In genomic region chr2:64522233-64522632, GRCm38 (mm10) we compare ENCODE assay signal across 27 mouse cellular contexts.
DNase-seq lines count a peak whose midpoint lies in the region; ATAC-seq and TF ChIP-seq lines count a peak whose summit lies in the region.
"Had no signal": no experiment of that assay in that cellular context is flagged by ENCODE, and none has a peak within 500 bp of the region (broad histone marks: within the 10 kb centered on the region; RNA-seq: fewer than 3 reads in every experiment).

No protein-coding gene starts in this region.

- no peak overlapping the region for H3K9ac ChIP-seq in hindbrain, embryonic 15.5 days
- H3K9ac ChIP-seq: heart, embryonic 13.5 days; limb, embryonic 12.5 days; liver, postnatal 0 days; neural tube, embryonic 12.5 days had no signal

- TF ChIP-seq POLR2A in brain, embryonic 14.5 days (IDR thresholded peaks at IDR 0.05; ENCODE audit: borderline replicate concordance, extremely low read depth, insufficient read depth, insufficient read length, poor library complexity, severe bottlenecking): no peak

- no peaks in the 10 kb centered on the region for H3K36me3 ChIP-seq in hindbrain, embryonic 15.5 days
- H3K36me3 ChIP-seq: embryonic facial prominence, embryonic 10.5 days; heart, embryonic 13.5 days; limb, embryonic 12.5 days; neural tube, embryonic 12.5 days had no signal

- no peaks in the 10 kb centered on the region for H3K9me3 ChIP-seq in hindbrain, embryonic 15.5 days
- H3K9me3 ChIP-seq: embryonic facial prominence, embryonic 10.5 days; heart, embryonic 13.5 days; limb, embryonic 12.5 days; neural tube, embryonic 12.5 days had no signal

- TF ChIP-seq CTCF in brain, embryonic 14.5 days (IDR thresholded peaks at IDR 0.05; ENCODE audit: borderline replicate concordance, extremely low read depth, insufficient read depth, insufficient read length): no peak

- no peak overlapping the region for H3K4me3 ChIP-seq in hindbrain, embryonic 15.5 days
- H3K4me3 ChIP-seq: embryonic facial prominence, embryonic 10.5 days; heart, embryonic 13.5 days; limb, embryonic 12.5 days; neural tube, embryonic 12.5 days had no signal

- 0 out of 2 replicates have a peak, but pooled peaks cover 7% of the 10 kb centered on the region for H3K4me1 ChIP-seq in hindbrain, embryonic 15.5 days (replicated peaks)
- H3K4me1 ChIP-seq: embryonic facial prominence, embryonic 10.5 days; heart, embryonic 13.5 days; limb, embryonic 12.5 days had no signal

- 36% methylated on average over 3 of the region's 3 CpGs for WGBS in hindbrain, embryonic 15.5 days

- intact Hi-C loops in left cerebral cortex, postnatal 4 days (cut with DNase I): loop anchor here (10.0 kb wide), 1 partner anchor 817 kb away; no protein-coding TSS in a partner anchor

- H3K27me3 ChIP-seq in hindbrain, embryonic 15.5 days: no peaks in the 10 kb centered on the region
- H3K27me3 ChIP-seq: heart, embryonic 13.5 days; limb, embryonic 12.5 days; neural tube, embryonic 12.5 days had no signal

- DNase-seq in cerebellum, postnatal 10 days: peak; percentile 16 to 32
- DNase-seq in cerebellum, adult 11 months: no peak
- peak; percentile 2 for DNase-seq in left cerebral cortex, postnatal 4 days
- DNase-seq in left cerebral cortex, adult 9 months (ENCODE audit: low spot score in 2 of 2): no peak
- DNase-seq in brain, embryonic 14.5 days (ENCODE audit: low read depth): peak; percentile 50
- no peak for DNase-seq in frontal cortex, postnatal 10 days (ENCODE audit: low spot score in 2 of 2)
- DNase-seq in kidney, postnatal 10 days: no peak
- DNase-seq: adrenal gland, adult 8-10 months; cerebellum, adult 8-10 months; gastrocnemius, postnatal 25 days; heart, adult 18-20 months; heart, postnatal 14 days; kidney, adult 18-20 months; liver, postnatal 0 days; lung, postnatal 14 days; right cerebral cortex, adult 18-20 months; thymus, adult 18-20 months; thymus, postnatal 36 days had no signal

- ATAC-seq in hindbrain, embryonic 15.5 days (ENCODE audit: low FRiP score, low read depth): peak; percentile 56; the same call in 1 of the 2 replicates
- ATAC-seq: activated CD4-positive, CD25-positive, alpha-beta regulatory T cell, adult 4 months; inflammation-experienced regulatory T-cells, adult 6 months; liver, postnatal 0 days had no signal

- no peak overlapping the region for H3K4me2 ChIP-seq in hindbrain, embryonic 15.5 days
- H3K4me2 ChIP-seq: heart, embryonic 13.5 days; limb, embryonic 12.5 days; liver, embryonic 11.5 days; neural tube, embryonic 12.5 days had no signal

- no peak overlapping the region for H3K27ac ChIP-seq in hindbrain, embryonic 15.5 days (replicated peaks)
- H3K27ac ChIP-seq: embryonic facial prominence, embryonic 10.5 days; heart, embryonic 13.5 days; kidney, postnatal 0 days; limb, embryonic 12.5 days; neural tube, embryonic 12.5 days had no signal

Comparison
In these comparisons a context has a peak if more than half of its experiments do, and no peak if none do; other contexts are left out.
1. DNase-seq: peak in cerebellum, postnatal 10 days (2 of 2), left cerebral cortex, postnatal 4 days (single experiment) and brain, embryonic 14.5 days (single experiment); none in cerebellum, adult 11 months (single experiment), left cerebral cortex, adult 9 months (0 of 2), frontal cortex, postnatal 10 days (0 of 2) and kidney, postnatal 10 days (single experiment).